Mouse (Mus musculus) gastrocnemius, postnatal 36 days (tissue): Measurements from ENCODE around the gene Gm10277. TPM values are rescaled to one million over a fixed set of nuclear protein-coding genes. Genes with fewer than 3 reads are reported as not detected.
"Not testable (repeated sequence)": the region's sequence is repeated elsewhere in the genome, so short reads cannot be mapped to it uniquely, and the experiment has no call there.

ENCODE experiments used
- DNase-seq, 2 experiments: peaks; one replicate each; pipeline ENCODE4 v3.0.0; 2022
- intact Hi-C: fragments of 180-260 bp; cut with DNase I; formaldehyde crosslinking; loops from one replicate; pipeline ENCODE4 v1.15.1; 2025
- total RNA-seq, 2 experiments: library from RNA; stranded (reverse); gene quantifications; 2 replicates each; pipeline ENCODE4 v1.2.3; 2021

Gm10277 gene
- total RNA-seq, 2 experiments from 2014 or later, result not detected

GRCm38 (mm10) chr11:77777436-77777835 lies 10.1 kb downstream of the Gm10277 start:
- DNase-seq, result no peak
- intact Hi-C loops, result no loop called here

- intact Hi-C loops, result no loop called here
- no peak for DNase-seq
These were observed 11.7 kb downstream of the Gm10277 start for GRCm38 (mm10) chr11:77775701-77776400.

DNA sequence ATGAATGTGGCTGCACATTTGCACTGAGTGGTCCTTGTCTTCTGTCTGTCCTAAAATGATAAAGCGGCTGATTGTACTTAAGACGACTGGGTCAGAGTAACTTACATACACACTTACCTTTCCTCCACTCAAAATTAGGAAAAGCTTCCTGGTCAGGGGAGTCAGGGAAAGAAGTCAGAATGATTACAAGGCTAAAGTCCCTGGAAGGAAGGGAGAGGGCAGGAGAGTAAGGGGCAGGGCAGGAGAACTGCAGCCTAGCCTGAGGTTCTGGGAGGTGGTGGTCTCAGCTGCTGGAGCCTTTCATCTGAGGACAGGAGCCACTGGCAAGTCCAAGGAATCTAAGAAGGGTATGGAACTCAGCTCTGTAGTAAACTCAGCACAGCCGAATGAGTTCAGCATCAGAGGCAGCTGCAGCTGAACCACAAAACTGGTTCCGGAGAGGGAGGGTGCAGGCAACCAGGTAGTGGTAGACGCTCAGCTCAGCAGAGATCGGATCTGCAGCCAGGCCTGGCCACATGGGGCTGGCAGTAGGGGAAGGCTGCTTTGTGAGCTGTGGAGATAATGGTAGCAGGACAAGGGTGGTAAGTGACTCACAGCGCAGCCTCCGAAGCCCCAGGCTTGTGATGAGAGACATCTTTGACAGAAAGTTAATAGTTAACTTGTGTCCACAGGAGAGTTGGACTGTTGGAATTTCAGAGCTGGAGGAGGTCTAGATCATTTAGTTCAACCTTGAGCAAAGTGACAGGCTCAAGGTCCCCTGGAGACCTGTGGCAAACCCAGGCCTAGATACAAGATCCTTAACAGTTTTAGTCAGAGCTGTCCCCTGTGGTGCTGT lies 15.5 kb downstream of the Gm10277 start:
- intact Hi-C loops, result no loop called here
- no peak for DNase-seq

GRCm38 (mm10) chr11:77770346-77770745 lies 17.2 kb downstream of the Gm10277 start:
- no peak for DNase-seq
- intact Hi-C loops, result no loop called here

DNA sequence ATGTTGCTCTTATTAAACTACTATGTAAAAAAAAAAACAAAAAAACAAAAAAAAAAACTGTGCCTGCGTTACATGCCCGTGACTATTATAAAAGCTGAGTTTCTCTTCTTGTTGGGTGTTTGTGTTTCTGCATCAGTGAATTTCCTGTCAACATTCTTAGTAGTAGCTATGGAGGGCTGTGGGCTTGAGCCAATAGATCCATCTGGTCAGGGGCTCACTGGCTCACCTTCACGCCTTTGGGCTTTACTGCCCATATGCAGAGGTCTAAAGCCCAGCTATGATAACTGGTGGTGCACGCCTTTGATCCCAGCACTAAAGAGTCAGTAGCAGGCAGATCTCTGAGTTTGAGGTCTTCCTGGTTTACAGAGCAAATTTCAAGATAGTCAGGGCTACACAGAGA lies 18.1 kb downstream of the Gm10277 start:
- intact Hi-C loops, result no loop called here
- no peak for DNase-seq

DNA sequence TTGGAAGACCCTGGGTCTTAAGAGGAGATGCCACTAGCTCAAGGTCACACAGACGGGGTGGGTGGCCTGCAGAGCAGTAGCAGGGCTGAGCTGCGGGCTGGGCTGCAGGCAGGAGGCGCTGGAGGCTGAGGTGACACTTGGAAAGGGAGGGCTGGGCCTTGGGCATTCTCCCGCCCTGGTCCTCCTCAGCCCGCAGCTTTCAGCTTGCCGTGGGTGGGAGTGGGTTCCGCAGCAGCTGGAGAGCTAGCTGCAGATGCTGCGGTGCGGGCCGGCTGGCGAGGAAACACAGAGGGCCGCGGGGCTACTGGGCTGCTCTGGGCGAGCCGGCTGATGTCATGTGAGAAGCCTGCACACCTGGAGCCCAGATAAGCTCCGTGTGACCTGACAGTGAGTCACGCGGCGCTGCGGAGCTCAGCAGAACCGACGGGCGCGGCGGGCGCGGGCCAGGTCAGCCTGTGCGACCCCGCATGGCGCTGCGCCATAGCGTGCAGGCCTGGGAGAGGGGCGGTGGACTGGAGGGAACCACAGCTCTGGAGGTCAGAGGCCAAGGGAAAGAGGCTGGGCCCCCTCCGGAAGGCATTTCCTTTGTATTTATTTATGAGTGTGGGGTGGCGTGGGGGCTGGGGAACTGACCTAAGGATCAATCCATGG lies 21.1 kb downstream of the Gm10277 start:
- intact Hi-C loops, result no loop called here
- no peak for DNase-seq

DNA sequence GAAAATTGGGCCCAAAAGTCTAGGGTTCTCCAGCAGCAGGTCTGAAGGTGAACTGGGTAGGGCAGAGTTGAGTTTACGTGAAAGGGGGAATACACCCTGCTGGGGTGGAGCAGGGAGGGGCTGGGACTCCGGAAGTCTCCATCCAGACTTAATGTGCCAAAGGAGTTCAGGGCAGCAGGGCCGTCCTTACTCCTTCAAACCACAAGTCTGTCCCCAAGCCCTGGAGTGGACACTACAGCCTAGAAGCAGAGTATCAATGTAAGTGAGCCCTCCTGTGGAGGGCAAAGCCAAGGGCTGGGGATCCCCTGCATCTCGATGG lies 22.1 kb downstream of the Gm10277 start:
- DNase-seq, result no peak
- intact Hi-C loops, result loop anchor here (2.0 kb wide), 1 partner anchor 27 kb away; no protein-coding TSS in a partner anchor

- no peak for DNase-seq
- intact Hi-C loops, result loop anchor here (2.0 kb wide), 1 partner anchor 28 kb away; no protein-coding TSS in a partner anchor
These were observed 22.7 kb downstream of the Gm10277 start for GRCm38 (mm10) chr11:77764694-77765458.

DNA sequence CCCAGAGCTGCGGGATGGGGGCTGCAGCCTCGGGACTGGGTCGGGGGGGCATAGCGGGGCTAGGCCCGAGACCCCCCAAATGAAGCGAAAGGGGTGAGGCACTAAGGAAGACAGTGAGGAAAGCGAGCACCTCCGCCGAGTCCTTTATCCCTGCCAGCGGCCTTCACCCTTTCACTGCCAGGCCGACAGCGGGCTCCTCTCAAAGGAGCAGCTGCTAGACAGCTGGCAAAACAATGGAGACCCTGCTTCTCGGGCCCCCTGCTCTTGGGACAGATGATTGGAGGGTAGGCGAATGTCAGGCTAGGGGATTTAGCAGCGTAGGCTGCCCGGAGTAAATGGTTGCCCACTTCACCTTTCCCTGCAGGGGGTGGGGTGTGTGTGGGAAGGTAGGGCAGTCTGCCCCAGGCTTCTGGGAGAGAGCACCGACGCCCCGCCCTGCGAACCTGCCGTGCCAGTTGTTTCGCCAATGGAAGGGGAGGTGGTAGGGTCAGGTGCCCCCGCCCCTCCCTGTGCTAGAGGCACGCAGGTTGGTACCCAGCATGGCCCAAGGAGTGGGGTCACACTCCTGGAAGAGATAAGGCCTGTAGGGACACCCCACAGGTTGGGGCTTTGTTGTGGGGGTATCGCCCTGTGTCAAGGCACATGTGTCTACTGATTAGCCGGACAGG lies 23.7 kb downstream of the Gm10277 start:
- DNase-seq, result no peak

DNA sequence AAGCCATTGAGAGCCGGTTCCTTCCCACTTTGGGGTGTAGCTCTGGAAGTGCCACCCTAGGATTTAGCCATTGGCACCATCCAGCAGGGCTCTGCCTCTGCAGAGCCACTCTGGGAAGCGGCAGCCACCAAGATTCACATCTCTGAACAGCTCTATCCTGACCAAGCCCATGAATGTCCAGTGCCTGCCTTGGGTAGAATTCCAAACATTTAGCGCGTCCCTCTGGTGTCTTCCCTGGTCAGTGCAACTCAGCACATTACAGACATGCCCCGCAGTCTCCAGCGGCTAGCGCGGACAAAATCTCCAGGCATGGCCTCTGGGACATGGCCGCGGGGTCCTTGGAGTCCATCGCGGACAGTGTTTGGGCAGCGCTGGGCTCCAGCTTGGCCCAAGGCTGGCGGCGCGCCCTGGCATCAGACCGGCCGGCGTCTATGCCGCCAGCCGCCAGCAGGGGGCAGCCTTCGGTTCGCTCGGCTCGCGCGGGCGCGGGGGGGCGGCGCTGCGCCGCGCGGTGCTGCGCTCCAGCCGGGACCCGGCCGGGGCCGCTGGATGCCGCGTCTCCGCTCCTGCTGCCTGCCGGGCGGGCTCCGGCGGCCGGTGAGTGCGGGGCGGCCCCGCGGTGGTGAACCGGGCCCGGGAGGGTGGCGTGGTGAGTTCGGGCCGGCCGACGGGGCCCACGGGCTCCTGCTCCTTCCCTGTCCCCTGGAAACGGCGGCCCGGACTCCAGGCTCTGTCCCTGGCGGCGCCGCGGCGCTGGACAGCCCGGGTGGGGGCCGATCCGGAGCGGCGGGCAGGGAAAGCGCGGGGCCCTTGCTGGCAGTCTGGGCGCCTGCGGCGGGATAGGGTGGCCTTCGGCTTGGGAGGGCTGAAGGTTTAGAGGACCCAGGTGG lies 24.5 kb downstream of the Gm10277 start, which contains the start of gene Myo18a:
Myo18a (plus strand) TSS at position 464 of the 890 bp plus-strand sequence.
- intact Hi-C loops, result no loop called here

More for the DNA sequence above, 23.7 kb downstream of the Gm10277 start:
- intact Hi-C loops, result loop anchor here (2.0 kb wide), 1 partner anchor 29 kb away; no protein-coding TSS in a partner anchor

DNA sequence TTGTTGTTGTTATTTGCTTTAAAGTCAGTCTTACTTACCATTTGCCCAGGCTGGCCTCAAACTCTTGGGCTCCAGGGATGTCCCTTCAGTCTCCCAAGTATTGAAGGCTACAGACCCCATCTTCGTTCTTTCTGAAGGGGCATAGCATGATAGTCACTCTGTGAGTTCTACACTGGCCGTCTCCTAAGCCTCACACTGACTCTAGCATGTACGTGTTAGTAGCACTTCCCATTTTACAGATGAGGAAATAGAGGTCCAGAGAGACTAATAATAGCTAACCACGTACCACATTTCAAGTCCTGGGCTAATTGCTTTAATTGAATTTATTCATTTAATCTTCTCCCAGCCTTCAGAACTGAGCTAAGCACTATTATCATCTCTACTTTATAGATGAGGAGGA lies 27.5 kb downstream of the Gm10277 start:
- intact Hi-C loops, result no loop called here

More for the DNA sequence above, 24.5 kb downstream of the Gm10277 start, which contains the start of gene Myo18a:
- DNase-seq, result peak; percentile 76 to 82

DNA sequence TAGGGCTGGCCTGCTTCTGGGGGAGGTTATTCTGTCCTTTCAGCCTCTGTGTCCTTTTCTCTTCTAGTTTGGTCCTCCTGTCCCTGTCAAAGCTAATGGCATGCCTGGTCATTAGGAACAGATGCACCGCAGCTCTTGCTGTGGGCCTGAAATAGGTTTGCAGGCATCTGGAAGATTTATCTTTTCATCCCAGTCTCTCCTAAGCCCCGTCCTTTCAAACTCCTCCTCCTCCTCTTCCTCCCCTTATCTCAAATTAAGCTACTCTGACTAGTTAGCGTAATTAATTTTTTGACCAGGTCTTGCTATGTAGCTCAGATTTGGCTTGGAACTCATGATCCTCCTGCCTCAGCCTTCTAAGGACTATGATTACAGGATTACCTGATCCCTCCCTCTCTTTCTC lies 34.1 kb downstream of the Gm10277 start:
- intact Hi-C loops, result no loop called here
- DNase-seq, result no peak

More for the DNA sequence above, 27.5 kb downstream of the Gm10277 start:
- no peak for DNase-seq

- no peak for DNase-seq
- intact Hi-C loops, result no loop called here
These were observed 35.0 kb downstream of the Gm10277 start for GRCm38 (mm10) chr11:77752525-77752924.

DNA sequence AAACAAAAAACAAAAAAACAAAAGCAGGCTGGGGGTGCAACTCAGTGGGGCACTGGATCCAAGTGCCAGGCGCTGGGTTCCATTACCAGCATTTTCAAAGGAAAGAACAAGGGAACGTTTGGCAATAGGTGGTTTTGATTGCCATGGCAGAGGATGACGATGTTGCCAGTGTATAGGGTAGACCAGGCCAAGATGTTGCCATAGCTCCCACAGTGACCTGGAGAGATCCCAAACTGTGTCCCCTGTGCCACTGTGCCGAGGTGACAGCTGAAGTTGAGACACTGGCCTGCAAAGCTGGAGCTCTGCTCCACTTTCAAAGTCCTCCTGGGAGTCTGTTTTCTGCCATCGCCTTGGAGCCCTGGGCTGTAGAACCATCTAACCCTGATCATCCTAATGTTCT lies 38.6 kb downstream of the Gm10277 start:
- intact Hi-C loops, result no loop called here
- no peak for DNase-seq

- intact Hi-C loops, DNase-seq: not testable (repeated sequence)
These were observed 40.4 kb downstream of the Gm10277 start for GRCm38 (mm10) chr11:77747103-77747502.

DNA sequence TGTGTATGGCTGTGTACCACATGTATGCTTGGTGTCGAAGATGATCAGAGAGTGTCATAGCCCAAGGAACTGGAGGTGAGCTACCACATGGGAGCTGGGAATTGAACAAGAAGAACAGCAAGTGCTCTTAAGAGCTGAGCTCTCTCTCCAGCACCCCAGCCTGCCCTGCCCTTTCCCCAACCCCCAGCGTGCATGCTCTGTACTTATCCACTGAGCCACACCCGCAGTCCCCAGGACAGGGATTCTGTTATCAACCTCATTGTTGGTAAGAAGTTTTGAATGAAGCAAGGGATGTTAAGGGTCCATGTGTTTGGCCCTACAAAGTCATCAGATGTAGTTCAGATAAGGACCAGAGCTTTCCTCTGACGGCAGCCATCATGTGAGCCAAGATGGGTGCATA lies 40.9 kb downstream of the Gm10277 start:
- intact Hi-C loops, result no loop called here
- no peak for DNase-seq

DNA sequence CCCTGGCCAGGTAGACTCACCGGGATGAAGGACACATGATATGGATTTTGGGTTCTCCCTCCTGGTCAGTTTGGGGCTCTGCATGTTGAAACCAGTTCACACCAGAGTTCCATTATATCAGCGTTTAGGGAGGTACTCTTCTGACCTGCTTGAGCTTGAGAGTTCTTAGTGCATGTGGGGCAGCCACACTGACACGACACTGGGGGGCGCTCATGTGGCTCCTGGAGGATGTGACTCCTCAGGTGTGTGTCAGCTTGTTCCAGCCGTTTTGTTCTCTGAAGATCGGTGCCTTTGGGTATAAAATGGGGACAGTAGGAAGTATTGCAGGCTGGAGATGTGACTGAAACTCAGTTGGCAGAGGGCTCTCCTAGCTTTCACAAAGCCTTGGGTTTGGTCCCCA lies 43.6 kb downstream of the Gm10277 start:
- intact Hi-C loops, result no loop called here
- no peak for DNase-seq

DNA sequence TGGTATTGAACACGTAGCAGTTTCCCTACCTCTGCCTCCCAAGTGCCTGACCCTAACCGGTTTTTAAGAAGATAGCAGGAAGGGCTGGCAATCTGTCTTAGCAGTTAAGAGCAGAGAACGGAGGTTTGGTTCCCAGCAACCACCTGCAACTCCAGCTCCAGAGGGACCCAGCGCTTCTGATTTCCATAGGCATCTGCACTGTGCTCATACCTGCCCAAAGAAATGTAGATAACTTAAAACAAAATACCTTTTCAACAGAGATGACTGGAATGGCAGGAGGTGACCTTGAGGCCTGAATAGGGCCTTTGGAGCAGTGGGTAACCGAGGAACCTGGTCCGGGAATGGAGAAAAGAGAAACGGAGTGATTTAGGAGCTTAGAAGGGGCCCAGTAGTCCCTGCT lies 49.0 kb downstream of the Gm10277 start:
- DNase-seq, result no peak
- intact Hi-C loops, result loop anchor here (5.0 kb wide), 1 partner anchor 234 kb away; no protein-coding TSS in a partner anchor

- intact Hi-C loops, result loop anchor here (5.0 kb wide), 1 partner anchor 235 kb away; no protein-coding TSS in a partner anchor
- DNase-seq, result peak; percentile 76 to 83
These were observed 50.3 kb downstream of the Gm10277 start for GRCm38 (mm10) chr11:77737289-77737688.
